In genomic region chr3:51561109-51561992, GRCm38 (mm10) we compare ENCODE assay signal across 8 mouse cellular contexts. TPM values are rescaled to one million over a fixed set of nuclear protein-coding genes. Genes with fewer than 3 reads are reported as not detected.
DNase-seq lines count a peak whose midpoint lies in the region; ATAC-seq and TF ChIP-seq lines count a peak whose summit lies in the region.

No protein-coding gene starts in this region.

- TF ChIP-seq CTCF in bone marrow macrophage, adult 2 months (IDR thresholded peaks at IDR 0.05; ENCODE audit: low read depth, low read length): 0 out of 2 replicates have a peak, but pooled peaks have one; percentile 21
- peak; percentile 78 for TF ChIP-seq CTCF in embryonic fibroblast, embryonic 13.5 days (IDR thresholded peaks at IDR 0.05; ENCODE audit: borderline replicate concordance, insufficient read depth, low read length)

- ATAC-seq in CD4-positive, CD25-positive, alpha-beta regulatory T cell, adult 4 months: peak; percentile 50
- peak; percentile 29; the same call in 1 of the 2 replicates for ATAC-seq in heart, embryonic 14.5 days (ENCODE audit: insufficient number of reproducible peaks, insufficient read depth, low FRiP score, low read depth)
- peak; percentile 12; the same call in 1 of the 2 replicates for ATAC-seq in liver, embryonic 15.5 days (ENCODE audit: insufficient read depth)
- ATAC-seq in neural tube, embryonic 11.5 days (ENCODE audit: insufficient read depth, low FRiP score, low TSS enrichment): peak; percentile 21

- no peaks in the 10 kb centered on the region for H3K27me3 ChIP-seq in heart, embryonic 14.5 days (ENCODE audit: control insufficient read depth, insufficient read depth, low read length)
- H3K27me3 ChIP-seq in liver, embryonic 15.5 days: peaks cover 38% of the 10 kb centered on the region
- no peaks in the 10 kb centered on the region for H3K27me3 ChIP-seq in neural tube, embryonic 11.5 days (ENCODE audit: control insufficient read depth, insufficient read depth, low read length)

- H3K9me3 ChIP-seq in heart, embryonic 14.5 days (ENCODE audit: control insufficient read depth, low read length): no peaks in the 10 kb centered on the region
- H3K9me3 ChIP-seq in liver, embryonic 15.5 days (replicated peaks): no peaks in the 10 kb centered on the region
- no peaks in the 10 kb centered on the region for H3K9me3 ChIP-seq in neural tube, embryonic 11.5 days (ENCODE audit: control insufficient read depth, low read length)

- under 1% methylated on average over 32 of the region's 32 CpGs for WGBS in heart, embryonic 14.5 days
- 6% methylated on average over 32 of the region's 32 CpGs for WGBS in liver, embryonic 15.5 days (ENCODE audit: insufficient replicate concordance)
- 3% methylated on average over 32 of the region's 32 CpGs for WGBS in neural tube, embryonic 11.5 days

- no peak for TF ChIP-seq POLR2A in bone marrow macrophage, adult 2 months (IDR thresholded peaks at IDR 0.05; ENCODE audit: borderline replicate concordance, low read depth, low read length)
- TF ChIP-seq POLR2A in embryonic fibroblast, embryonic 13.5 days (IDR thresholded peaks at IDR 0.05; ENCODE audit: low read depth, low read length): peak; percentile 12

- H3K4me1 ChIP-seq in bone marrow macrophage, adult 2 months (ENCODE audit: control insufficient read depth, insufficient read depth, low read length): peaks cover 27% of the 10 kb centered on the region
- H3K4me1 ChIP-seq in embryonic fibroblast, embryonic 13.5 days (ENCODE audit: control insufficient read depth, insufficient read depth, low read length): peaks cover 4% of the 10 kb centered on the region
- peaks cover 4 to 12% of the 10 kb centered on the region in 2 experiments for H3K4me1 ChIP-seq in heart, embryonic 14.5 days (ENCODE audit: control insufficient read depth in 2 of 2, insufficient read depth in 2 of 2, low read length in 2 of 2)
- peaks cover 30% of the 10 kb centered on the region for H3K4me1 ChIP-seq in liver, embryonic 15.5 days (replicated peaks)
- H3K4me1 ChIP-seq in neural tube, embryonic 11.5 days (ENCODE audit: control insufficient read depth, insufficient read depth, low read length): no peaks in the 10 kb centered on the region

- H3K4me3 ChIP-seq in bone marrow macrophage, adult 2 months (ENCODE audit: insufficient read depth, low read length): peak overlapping the region; percentile 72
- peak overlapping the region; percentile 86 for H3K4me3 ChIP-seq in embryonic fibroblast, embryonic 13.5 days (ENCODE audit: insufficient read depth, low read length)
- H3K4me3 ChIP-seq in heart, embryonic 14.5 days (ENCODE audit: control insufficient read depth in 1 of 2, insufficient read depth in 1 of 2, low read depth in 1 of 2, low read length in 2 of 2): peak overlapping the region; percentile 93 to 96
- peak overlapping the region; percentile 73 for H3K4me3 ChIP-seq in liver, embryonic 15.5 days (replicated peaks)
- peak overlapping the region; percentile 85 for H3K4me3 ChIP-seq in neural tube, embryonic 11.5 days (ENCODE audit: low read depth, low read length)

- H3K36me3 ChIP-seq in heart, embryonic 14.5 days (ENCODE audit: control insufficient read depth, insufficient read depth, low read length): no peaks in the 10 kb centered on the region
- H3K36me3 ChIP-seq in liver, embryonic 15.5 days (replicated peaks): no peaks in the 10 kb centered on the region
- no peaks in the 10 kb centered on the region for H3K36me3 ChIP-seq in neural tube, embryonic 11.5 days (ENCODE audit: control insufficient read depth, insufficient read depth, low read length)

- peak; percentile 79 for DNase-seq in kidney, postnatal 10 days
- DNase-seq in neural tube, embryonic 11.5 days (ENCODE audit: low spot score): peak; percentile 80
- DNase-seq in telencephalon, adult 2 months (ENCODE audit: low read depth, low spot score): peak; percentile 64

- peak overlapping the region; percentile 98 for H3K9ac ChIP-seq in heart, embryonic 14.5 days (ENCODE audit: low read length)
- peak overlapping the region; percentile 69 for H3K9ac ChIP-seq in liver, embryonic 15.5 days
- H3K9ac ChIP-seq in neural tube, embryonic 11.5 days (ENCODE audit: low read length): peak overlapping the region; percentile 96

- peak overlapping the region; percentile 62 for H3K27ac ChIP-seq in bone marrow macrophage, adult 2 months (ENCODE audit: insufficient read depth, low read depth, low read length)
- H3K27ac ChIP-seq in embryonic fibroblast, embryonic 13.5 days (ENCODE audit: insufficient read depth, low read length): peak overlapping the region; percentile 66
- peak overlapping the region; percentile 97 to 99 for H3K27ac ChIP-seq in heart, embryonic 14.5 days (replicated peaks in 1 of 2; ENCODE audit: control insufficient read depth in 1 of 2, insufficient read depth in 1 of 2, low read depth in 2 of 2, low read length in 2 of 2)
- peak overlapping the region; percentile 74 for H3K27ac ChIP-seq in liver, embryonic 15.5 days (replicated peaks)
- peak overlapping the region; percentile 91 for H3K27ac ChIP-seq in neural tube, embryonic 11.5 days (ENCODE audit: low read depth, low read length)

- peak overlapping the region; percentile 92 for H3K4me2 ChIP-seq in heart, embryonic 14.5 days (ENCODE audit: low read length)
- H3K4me2 ChIP-seq in liver, embryonic 15.5 days: peak overlapping the region; percentile 99
- peak overlapping the region; percentile 99 for H3K4me2 ChIP-seq in neural tube, embryonic 11.5 days (ENCODE audit: low read depth)

RNA-seq across cellular contexts. Expression of gene Setd7, which starts 0.7 kb away (rescaled TPM):
- polyA plus RNA-seq in CD4-positive, CD25-positive, alpha-beta regulatory T cell, adult 4 months (2017; shearing (Covaris generic)): 10 to 100 TPM in 1 of 2 experiments, 1 to 10 TPM in 1; 9.6 to 10.3 TPM
- 26.2 and 28.6 TPM in 2 replicates for polyA plus RNA-seq in bone marrow macrophage, adult 2 months (2012; ENCODE audit: insufficient read depth, insufficient read length, missing spikeins)
- 46.0 and 54.3 TPM in 2 replicates for polyA plus RNA-seq in embryonic fibroblast, embryonic 13.5 days (2011; ENCODE audit: insufficient read length, low read depth, missing spikeins)
- 6.3 and 6.6 TPM in 2 replicates for polyA plus RNA-seq in heart, embryonic 14.5 days (2014; fragmentation: Nextera tagmentation; extraction: Ambion mirVana)
- 0.45 and 0.46 TPM in 2 replicates for polyA plus RNA-seq in liver, embryonic 15.5 days (2015; fragmentation: Nextera tagmentation; extraction: Ambion mirVana)
- polyA plus RNA-seq in neural tube, embryonic 11.5 days (2014; fragmentation: Nextera tagmentation; extraction: Ambion mirVana): 4.2 and 4.8 TPM in 2 replicates

Comparison
In these comparisons a context has a peak if more than half of its experiments do, and no peak if none do; other contexts are left out.
1. Peak in every context shown above with its lines: DNase-seq, ATAC-seq, H3K4me3 ChIP-seq and H3K27ac ChIP-seq.